Mouse (Mus musculus): ENCODE measurements around the gene Skap1. TPM values are rescaled to one million over a fixed set of nuclear protein-coding genes. Genes with fewer than 3 reads are reported as not detected.

Skap1 gene
- 1 to 10 TPM; 1.8 to 2.0 TPM for total RNA-seq (2021)
- long read RNA-seq, experiment 1, partial matches to known transcripts = 0 of 1 reads
- long read RNA-seq, experiment 1, other reads (novel, unspliced or antisense) = 1 of 1 reads
- long read RNA-seq, experiment 2 = 0 reads

DNA sequence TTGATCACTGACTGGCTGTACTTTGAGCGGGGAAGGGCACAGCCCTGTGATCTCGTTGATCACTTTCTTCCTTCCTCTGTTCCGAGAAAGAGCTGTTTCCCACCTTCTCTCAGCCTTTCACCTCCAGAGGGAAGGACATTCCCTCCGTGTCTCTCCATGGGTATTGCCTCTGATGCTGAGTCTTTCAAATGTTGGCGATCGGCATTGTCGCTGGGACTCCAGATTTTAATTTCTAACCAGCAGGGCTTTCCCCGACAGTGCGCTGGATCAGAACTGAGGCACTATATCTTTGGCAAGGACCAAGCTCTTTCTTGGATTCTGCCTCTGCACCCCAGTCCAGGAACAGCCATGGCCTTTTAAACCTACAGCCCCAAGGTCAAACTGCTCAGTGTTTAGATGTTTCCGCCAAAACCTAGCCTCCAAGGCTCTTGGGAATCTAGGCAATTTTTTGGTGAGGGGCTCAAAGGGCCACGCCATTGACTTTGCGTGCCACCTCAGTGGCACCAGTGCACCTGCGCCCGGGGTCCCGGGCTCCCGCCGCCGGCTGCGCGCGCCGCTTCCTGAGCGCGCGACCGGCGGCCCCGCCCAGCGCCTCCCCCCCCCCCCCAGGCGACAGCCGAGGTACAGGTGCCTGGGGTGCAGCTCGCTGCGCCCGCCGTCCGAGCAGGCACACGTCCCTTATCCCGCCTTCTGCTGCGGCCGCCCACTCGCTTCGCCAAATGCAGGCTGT lies at the start of gene Skap1:
TSS of gene Skap1 (plus strand) at position 608 of the 730 bp plus-strand sequence.
- Histone ChIP-seq H3K27ac (peak within 1 kb of the TSS; percentile 75), H3K4me3 (peak within 1 kb of the TSS; percentile 28; the same call in 1 of the 2 replicates)
- no peak for DNase-seq (ENCODE audit: extremely low spot score in 1 of 2, low spot score in 2 of 2)
- TF ChIP-seq CTCF (IDR thresholded peaks at IDR 0.05) = no peak
- intact Hi-C loops (cut with DNase I) = no loop called here

- TF ChIP-seq CTCF (IDR thresholded peaks at IDR 0.05) = no peak
- H3K27ac ChIP-seq = no peak overlapping the region
- no peak for DNase-seq (ENCODE audit: extremely low spot score in 1 of 2, low spot score in 2 of 2)
- no peak overlapping the region for H3K4me3 ChIP-seq
- intact Hi-C loops (cut with DNase I) = loop anchor here (5.0 kb wide), 1 partner anchor 116 kb away; no protein-coding TSS in a partner anchor
Observed at GRCm38 (mm10) chr11:96421074-96421473, 43.3 kb upstream of the Skap1 start.

GRCm38 (mm10) chr11:96421517-96422265 lies 42.7 kb upstream of the Skap1 start:
- TF ChIP-seq CTCF (IDR thresholded peaks at IDR 0.05) = no peak
- Histone ChIP-seq H3K27ac (no peak overlapping the region), H3K4me3 (no peak overlapping the region)
- intact Hi-C loops (cut with DNase I) = loop anchor here (5.0 kb wide), 1 partner anchor 116 kb away; no protein-coding TSS in a partner anchor
- DNase-seq (ENCODE audit: extremely low spot score in 1 of 2, low spot score in 2 of 2) = no peak

GRCm38 (mm10) chr11:96425193-96425592 lies 39.2 kb upstream of the Skap1 start:
- TF ChIP-seq CTCF (IDR thresholded peaks at IDR 0.05) = no peak
- H3K27ac ChIP-seq = no peak overlapping the region
- no peak for DNase-seq (ENCODE audit: extremely low spot score in 1 of 2, low spot score in 2 of 2)
- intact Hi-C loops (cut with DNase I) = no loop called here
- no peak overlapping the region for H3K4me3 ChIP-seq

GRCm38 (mm10) chr11:96426191-96426590 lies 38.2 kb upstream of the Skap1 start:
- H3K27ac ChIP-seq = no peak overlapping the region
- intact Hi-C loops (cut with DNase I) = no loop called here
- H3K4me3 ChIP-seq = no peak overlapping the region
- TF ChIP-seq CTCF (IDR thresholded peaks at IDR 0.05) = no peak
- no peak for DNase-seq (ENCODE audit: extremely low spot score in 1 of 2, low spot score in 2 of 2)

DNA sequence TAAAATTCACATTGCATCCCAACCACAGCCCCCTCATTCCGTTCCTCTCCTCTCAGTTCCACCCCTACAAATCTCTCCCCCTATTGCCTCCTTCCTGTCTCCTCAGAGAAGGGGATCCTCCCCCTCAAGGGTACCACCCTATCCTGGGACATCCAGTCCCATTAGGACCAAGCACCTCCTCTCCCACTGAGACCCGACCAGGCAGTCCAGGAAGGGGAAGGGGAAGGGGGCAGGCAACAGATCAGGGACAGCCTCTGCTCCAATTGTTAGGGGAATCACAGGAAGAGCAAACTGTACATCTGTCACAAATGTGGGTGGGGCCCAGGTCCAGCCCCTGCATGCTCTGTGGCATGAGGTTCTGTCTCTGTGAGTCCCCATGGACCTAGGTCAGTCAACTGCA lies 37.6 kb upstream of the Skap1 start:
- DNase-seq (ENCODE audit: extremely low spot score in 1 of 2, low spot score in 2 of 2) = no peak
- TF ChIP-seq CTCF (IDR thresholded peaks at IDR 0.05) = no peak
- intact Hi-C loops (cut with DNase I) = no loop called here
- Histone ChIP-seq H3K4me3 (no peak overlapping the region), H3K27ac (no peak overlapping the region)

DNA sequence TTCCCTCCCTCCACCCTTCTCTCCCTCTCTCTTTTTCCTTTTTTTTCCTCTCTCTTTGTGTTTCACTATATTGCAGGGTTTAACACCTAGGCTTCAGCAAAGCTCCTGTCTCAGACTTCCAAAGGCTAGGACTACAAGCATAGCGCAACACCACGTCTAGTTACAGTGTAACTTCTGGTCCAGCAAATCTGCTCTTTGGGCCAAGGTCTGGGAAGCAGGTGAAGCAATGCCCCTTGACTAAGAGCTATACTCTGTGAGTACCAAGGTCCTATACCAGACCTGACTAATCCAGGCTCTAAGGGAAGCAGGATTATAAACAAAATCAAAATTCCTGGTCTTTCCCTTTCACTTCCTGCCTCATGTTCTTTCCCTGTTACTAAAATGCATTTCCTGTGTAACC lies 35.3 kb upstream of the Skap1 start:
- DNase-seq (ENCODE audit: extremely low spot score in 1 of 2, low spot score in 2 of 2) = no peak
- H3K4me3 ChIP-seq = no peak overlapping the region
- no peak for TF ChIP-seq CTCF (IDR thresholded peaks at IDR 0.05)
- no peak overlapping the region for H3K27ac ChIP-seq
- intact Hi-C loops (cut with DNase I) = no loop called here

DNA sequence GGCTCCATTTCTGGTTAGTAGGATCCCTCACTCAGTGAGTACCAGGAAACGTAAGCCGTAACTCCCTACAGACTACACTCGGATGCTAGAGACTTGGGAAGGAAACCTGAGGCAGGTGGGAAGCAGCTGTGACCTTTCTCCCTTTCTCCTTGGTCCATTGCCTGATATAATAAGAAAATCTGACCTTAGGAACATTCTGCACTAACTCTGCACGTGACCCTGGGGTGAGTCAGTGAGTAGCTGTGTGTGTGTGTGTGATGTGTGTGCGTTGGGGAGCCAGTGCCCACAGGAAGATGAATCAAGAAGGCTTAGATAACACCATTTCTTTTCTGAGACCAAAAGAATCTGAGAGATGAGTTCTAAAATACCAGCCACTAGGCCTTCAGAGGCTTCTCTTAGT lies 34.5 kb upstream of the Skap1 start:
- no peak for DNase-seq (ENCODE audit: extremely low spot score in 1 of 2, low spot score in 2 of 2)
- Histone ChIP-seq H3K4me3 (no peak overlapping the region), H3K27ac (no peak overlapping the region)
- no peak for TF ChIP-seq CTCF (IDR thresholded peaks at IDR 0.05)
- intact Hi-C loops (cut with DNase I) = no loop called here

- intact Hi-C loops (cut with DNase I) = no loop called here
- TF ChIP-seq CTCF (IDR thresholded peaks at IDR 0.05) = no peak
- no peak for DNase-seq (ENCODE audit: extremely low spot score in 1 of 2, low spot score in 2 of 2)
Observed at GRCm38 (mm10) chr11:96431871-96432270, 32.5 kb upstream of the Skap1 start.

DNA sequence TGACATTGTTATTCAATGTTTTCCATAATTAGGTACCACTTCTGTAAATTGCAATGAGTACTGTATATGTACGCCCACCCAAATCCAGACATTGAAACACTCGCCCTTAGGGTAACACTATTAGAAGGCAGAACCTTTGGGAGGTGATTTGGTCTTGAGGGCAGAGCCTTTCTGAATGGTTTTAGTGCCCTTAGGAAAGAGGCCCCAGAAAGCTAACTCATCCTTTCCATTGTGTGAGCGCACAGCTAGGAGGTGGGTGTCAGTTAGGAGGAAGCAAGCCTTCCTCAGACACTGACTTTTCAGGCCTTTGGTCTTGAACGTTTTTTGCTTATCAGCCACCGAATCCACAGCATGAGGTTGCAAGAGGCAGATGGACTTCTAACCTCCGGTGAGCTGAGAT lies 29.5 kb upstream of the Skap1 start:
- H3K4me3 ChIP-seq = no peak overlapping the region
- TF ChIP-seq CTCF (IDR thresholded peaks at IDR 0.05) = no peak
- no peak overlapping the region for H3K27ac ChIP-seq
- DNase-seq (ENCODE audit: extremely low spot score in 1 of 2, low spot score in 2 of 2) = no peak
- intact Hi-C loops (cut with DNase I) = no loop called here

More at GRCm38 (mm10) chr11:96431871-96432270, 32.5 kb upstream of the Skap1 start:
- no peak overlapping the region for H3K27ac ChIP-seq
- no peak overlapping the region for H3K4me3 ChIP-seq

DNA sequence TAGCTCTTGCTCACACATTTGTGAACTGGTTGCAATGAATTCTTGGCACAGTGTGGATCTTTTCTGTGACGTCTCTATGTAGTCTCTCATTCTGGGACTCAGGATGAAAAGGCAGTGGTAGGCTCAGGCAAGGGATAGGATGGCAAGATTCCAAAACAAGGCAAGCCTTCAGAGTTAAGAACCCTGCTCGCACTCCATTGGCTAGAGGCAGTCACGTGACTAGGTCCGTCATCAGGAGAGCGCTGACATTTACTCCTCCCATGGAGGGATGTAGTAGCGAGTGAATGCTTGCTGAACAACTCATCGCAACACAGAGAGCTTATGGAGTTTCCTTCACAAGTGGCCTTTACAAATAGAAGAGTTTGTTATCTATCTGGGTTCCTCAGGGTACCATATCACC lies 27.9 kb upstream of the Skap1 start:
- no peak for TF ChIP-seq CTCF (IDR thresholded peaks at IDR 0.05)
- no peak overlapping the region for H3K4me3 ChIP-seq
- DNase-seq (ENCODE audit: extremely low spot score in 1 of 2, low spot score in 2 of 2) = no peak
- no peak overlapping the region for H3K27ac ChIP-seq
- intact Hi-C loops (cut with DNase I) = no loop called here

- TF ChIP-seq CTCF (IDR thresholded peaks at IDR 0.05) = peak; percentile 84
- Histone ChIP-seq H3K4me3 (no peak overlapping the region), H3K27ac (no peak overlapping the region)
- intact Hi-C loops (cut with DNase I) = loop anchor here (1.0 kb wide), 1 partner anchor 98 kb away; no protein-coding TSS in a partner anchor
- peak; percentile 29 to 53 for DNase-seq (ENCODE audit: extremely low spot score in 1 of 2, low spot score in 2 of 2)
Observed at GRCm38 (mm10) chr11:96438787-96439186, 25.6 kb upstream of the Skap1 start.

All from left cerebral cortex, adult 2 months (tissue).